In genomic region chr8:117854301-117854700, GRCm38 (mm10) we compare ENCODE assay signal across 21 mouse cellular contexts. TPM values are rescaled to one million over a fixed set of nuclear protein-coding genes. Genes with fewer than 3 reads are reported as not detected.
A peak's percentile ranks its signal among the peaks of the same experiment; 100 is the strongest.
DNase-seq lines count a peak whose midpoint lies in the region; ATAC-seq and TF ChIP-seq lines count a peak whose summit lies in the region.
"Had no signal": no experiment of that assay in that cellular context is flagged by ENCODE, and none has a peak within 500 bp of the region (broad histone marks: within the 10 kb centered on the region; RNA-seq: fewer than 3 reads in every experiment).

No protein-coding gene starts in this region.

- no peaks in the 10 kb centered on the region for H3K27me3 ChIP-seq in liver, embryonic 13.5 days
- no peaks in the 10 kb centered on the region; the same call in 1 of the 2 replicates for H3K27me3 ChIP-seq in liver, postnatal 0 days (ENCODE audit: insufficient read depth, low read length)
- H3K27me3 ChIP-seq: embryonic facial prominence, embryonic 13.5 days; forebrain, embryonic 12.5 days; heart, embryonic 15.5 days; hindbrain, embryonic 15.5 days had no signal

- ATAC-seq in liver, embryonic 13.5 days (ENCODE audit: low read depth): peak; percentile 78
- no peak for ATAC-seq in liver, postnatal 0 days
- ATAC-seq: forebrain, postnatal 0 days had no signal

- no peak for TF ChIP-seq CTCF in liver, postnatal 0 days (IDR thresholded peaks at IDR 0.05; ENCODE audit: low read depth)

- 27% methylated on average over 11 of the region's 11 CpGs for WGBS in liver, embryonic 13.5 days (ENCODE audit: insufficient replicate concordance)
- WGBS in liver, postnatal 0 days (ENCODE audit: insufficient replicate concordance): 52% methylated on average over 11 of the region's 11 CpGs

- intact Hi-C loops in heart, postnatal 14 days (cut with DNase I): no loop called here

- 0 out of 2 replicates have a peak, but pooled peaks have one; percentile 17 for TF ChIP-seq EP300 in liver, postnatal 0 days (IDR thresholded peaks at IDR 0.05; ENCODE audit: low read depth)

- no peak overlapping the region for H3K4me3 ChIP-seq in liver, embryonic 13.5 days (replicated peaks)
- H3K4me3 ChIP-seq in liver, postnatal 0 days (ENCODE audit: low read depth, low read length): no peak overlapping the region
- H3K4me3 ChIP-seq: embryonic facial prominence, embryonic 13.5 days; forebrain, embryonic 12.5 days; heart, adult 2 months; heart, embryonic 15.5 days; hindbrain, embryonic 10.5 days; hindbrain, embryonic 15.5 days had no signal

- peak; percentile 81 for DNase-seq in A20 (ENCODE audit: low read depth, low spot score)
- DNase-seq in c-Kit-positive CD71-positive TER-119-negative erythroid progenitor cells, embryonic 14.5 days (ENCODE audit: low read depth): peak; percentile 10
- peak; percentile 30 for DNase-seq in liver, embryonic 13.5 days
- no peak for DNase-seq in liver, postnatal 0 days
- DNase-seq in embryo, embryonic 10 days (ENCODE audit: low spot score): no peak
- no peak for DNase-seq in layer of hippocampus, postnatal 14 days (ENCODE audit: low spot score in 2 of 2)
- no peak for DNase-seq in kidney, postnatal 4 days
- DNase-seq in heart, postnatal 14 days: no peak
- DNase-seq: adrenal gland, postnatal 10 days; cerebellum, adult 11-12 months; cerebellum, adult 9-10 months; cerebellum, postnatal 25 days; forebrain, postnatal 0 days; gastrocnemius, postnatal 14 days; heart, adult 2 months had no signal

- H3K9me3 ChIP-seq in liver, embryonic 13.5 days (replicated peaks): no peaks in the 10 kb centered on the region
- H3K9me3 ChIP-seq in liver, postnatal 0 days (ENCODE audit: low read length): no peaks in the 10 kb centered on the region
- H3K9me3 ChIP-seq: embryonic facial prominence, embryonic 13.5 days; forebrain, embryonic 12.5 days; heart, embryonic 15.5 days; hindbrain, embryonic 10.5 days; hindbrain, embryonic 15.5 days had no signal

- H3K4me2 ChIP-seq in liver, embryonic 13.5 days: peak overlapping the region; percentile 43
- 0 out of 2 replicates have a peak overlapping the region, but pooled peaks have one; percentile 6 for H3K4me2 ChIP-seq in liver, postnatal 0 days (ENCODE audit: low read depth, low read length)
- H3K4me2 ChIP-seq: embryonic facial prominence, embryonic 13.5 days; forebrain, embryonic 12.5 days; heart, embryonic 11.5 days; heart, embryonic 15.5 days; hindbrain, embryonic 15.5 days had no signal

- no peaks in the 10 kb centered on the region for H3K36me3 ChIP-seq in liver, embryonic 13.5 days
- H3K36me3 ChIP-seq in liver, postnatal 0 days (replicated peaks; ENCODE audit: insufficient read depth, low read length): no peaks in the 10 kb centered on the region
- H3K36me3 ChIP-seq: embryonic facial prominence, embryonic 13.5 days; forebrain, embryonic 12.5 days; heart, embryonic 15.5 days; hindbrain, embryonic 10.5 days; hindbrain, embryonic 15.5 days had no signal

- H3K4me1 ChIP-seq in liver, embryonic 13.5 days (replicated peaks): peaks cover 44% of the 10 kb centered on the region
- H3K4me1 ChIP-seq in liver, postnatal 0 days (ENCODE audit: insufficient read depth): no peaks in the 10 kb centered on the region
- H3K4me1 ChIP-seq: embryonic facial prominence, embryonic 13.5 days; forebrain, embryonic 12.5 days; heart, embryonic 15.5 days; hindbrain, embryonic 10.5 days; hindbrain, embryonic 15.5 days had no signal

- H3K27ac ChIP-seq in liver, embryonic 13.5 days: peak overlapping the region; percentile 74
- no peak overlapping the region for H3K27ac ChIP-seq in liver, postnatal 0 days (ENCODE audit: low read depth)
- H3K27ac ChIP-seq: embryonic facial prominence, embryonic 13.5 days; forebrain, embryonic 12.5 days; heart, adult 2 months; heart, embryonic 15.5 days; hindbrain, embryonic 10.5 days; hindbrain, embryonic 15.5 days had no signal

- H3K9ac ChIP-seq in liver, embryonic 13.5 days: no peak overlapping the region
- H3K9ac ChIP-seq in liver, postnatal 0 days (replicated peaks): no peak overlapping the region
- H3K9ac ChIP-seq: embryonic facial prominence, embryonic 13.5 days; forebrain, embryonic 12.5 days; forebrain, postnatal 0 days; heart, embryonic 15.5 days; hindbrain, embryonic 15.5 days had no signal

RNA-seq across cellular contexts. Expression of gene Mphosph6, which starts 52.6 kb away (rescaled TPM):
- polyA plus RNA-seq in liver, embryonic 13.5 days (2015; fragmentation: Nextera tagmentation; extraction: Ambion mirVana): 44.9 and 53.7 TPM in 2 replicates
- 17.2 and 18.7 TPM in 2 replicates for polyA plus RNA-seq in liver, postnatal 0 days (2015; fragmentation: Nextera tagmentation; extraction: Ambion mirVana)
- 10 to 100 TPM; 21.8 to 24.9 TPM for total RNA-seq in layer of hippocampus, postnatal 14 days (2021)
- total RNA-seq in heart, postnatal 14 days (2021): 1 to 10 TPM; 6.8 to 8.5 TPM

Comparison
In these comparisons a context has a peak if more than half of its experiments do, and no peak if none do; other contexts are left out.
1. DNase-seq: peak in A20 (single experiment), c-Kit-positive CD71-positive TER-119-negative erythroid progenitor cells, embryonic 14.5 days (single experiment) and liver, embryonic 13.5 days (single experiment); none in liver, postnatal 0 days (single experiment), embryo, embryonic 10 days (single experiment), layer of hippocampus, postnatal 14 days (0 of 2), kidney, postnatal 4 days (0 of 2) and heart, postnatal 14 days (0 of 2).